Mouse (Mus musculus): ENCODE data around the gene Tusc2. TPM values are rescaled to one million over a fixed set of nuclear protein-coding genes. Genes with fewer than 3 reads are reported as not detected.
"Not testable (repeated sequence)": the region's sequence is repeated elsewhere in the genome, so short reads cannot be mapped to it uniquely, and the experiment has no call there.

The Tusc2 gene
- total and polyA plus RNA-seq, 2 experiments = 22.6 to 52.8 TPM

GRCm38 (mm10) chr9:107554319-107554825, 8.7 kb upstream of the Tusc2 start:
- under 1% methylated on average over 53 of the region's 53 CpGs for WGBS
- H3K27ac ChIP-seq (replicated peaks; ENCODE audit: insufficient read depth, low read depth, low read length) = peak overlapping the region; percentile 62
- H3K4me1 ChIP-seq (ENCODE audit: control insufficient read depth, insufficient read depth, low read length) = peaks cover 17% of the 10 kb centered on the region
- TF ChIP-seq CTCF (IDR thresholded peaks at IDR 0.05; ENCODE audit: low read depth, low read length) (no peak), POLR2A (IDR thresholded peaks at IDR 0.05; ENCODE audit: extremely low read depth, insufficient read depth, low read length) (peak; percentile 83)
- DNase-seq (ENCODE audit: extremely low read depth, low read depth, low spot score) = peak; percentile 91
- H3K79me2 ChIP-seq (ENCODE audit: control insufficient read depth, insufficient read depth, low read length) = no peaks in the 10 kb centered on the region; the same call in 1 of the 2 replicates
- peak overlapping the region; percentile 62 for H3K4me3 ChIP-seq (ENCODE audit: insufficient read depth, low read depth, low read length)
- H3K9ac ChIP-seq (ENCODE audit: low read depth, low read length) = peak overlapping the region; percentile 74
- no peaks in the 10 kb centered on the region for H3K27me3 ChIP-seq (ENCODE audit: control insufficient read depth, insufficient read depth, low read length)
- peaks cover 22% of the 10 kb centered on the region for H3K36me3 ChIP-seq (ENCODE audit: control insufficient read depth, insufficient read depth, low read length)

DNA sequence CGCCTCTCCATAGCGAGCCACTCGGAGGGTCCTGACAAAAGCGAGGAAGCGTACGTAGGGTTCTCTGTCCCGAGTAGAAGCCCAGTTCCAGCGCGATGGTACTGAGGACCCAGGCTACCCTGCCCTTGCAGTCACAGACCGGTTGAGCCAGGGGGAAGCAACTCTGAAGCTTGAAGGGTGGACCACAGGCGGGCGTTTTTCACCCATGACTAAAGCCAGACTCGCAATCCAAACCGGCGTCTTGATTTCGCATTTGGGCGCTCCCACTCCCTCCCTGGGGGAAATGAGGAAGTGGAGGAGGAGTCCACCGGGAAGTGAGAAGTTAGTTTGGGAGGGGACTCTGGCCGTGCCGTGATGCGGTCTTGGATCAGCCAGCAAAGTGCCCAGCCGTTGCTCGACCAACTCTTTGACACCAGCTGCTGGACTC, 8.0 kb upstream of the Tusc2 start:
- no peak for TF ChIP-seq POLR2A (IDR thresholded peaks at IDR 0.05; ENCODE audit: extremely low read depth, insufficient read depth, low read length)
- no peak for TF ChIP-seq CTCF (IDR thresholded peaks at IDR 0.05; ENCODE audit: low read depth, low read length)
- Histone ChIP-seq H3K4me1 (ENCODE audit: control insufficient read depth, insufficient read depth, low read length) (peaks cover 17% of the 10 kb centered on the region), H3K27me3 (ENCODE audit: control insufficient read depth, insufficient read depth, low read length) (no peaks in the 10 kb centered on the region), H3K79me2 (ENCODE audit: control insufficient read depth, insufficient read depth, low read length) (no peaks in the 10 kb centered on the region; the same call in 1 of the 2 replicates), H3K27ac (replicated peaks; ENCODE audit: insufficient read depth, low read depth, low read length) (peak overlapping the region; percentile 62), H3K36me3 (ENCODE audit: control insufficient read depth, insufficient read depth, low read length) (peaks cover 25% of the 10 kb centered on the region), H3K4me3 (ENCODE audit: insufficient read depth, low read depth, low read length) (peak overlapping the region; percentile 56), H3K9ac (ENCODE audit: low read depth, low read length) (peak overlapping the region; percentile 68)
- no peak for DNase-seq (ENCODE audit: extremely low read depth, low read depth, low spot score)
- WGBS = under 1% methylated on average over 23 of the region's 23 CpGs

DNA sequence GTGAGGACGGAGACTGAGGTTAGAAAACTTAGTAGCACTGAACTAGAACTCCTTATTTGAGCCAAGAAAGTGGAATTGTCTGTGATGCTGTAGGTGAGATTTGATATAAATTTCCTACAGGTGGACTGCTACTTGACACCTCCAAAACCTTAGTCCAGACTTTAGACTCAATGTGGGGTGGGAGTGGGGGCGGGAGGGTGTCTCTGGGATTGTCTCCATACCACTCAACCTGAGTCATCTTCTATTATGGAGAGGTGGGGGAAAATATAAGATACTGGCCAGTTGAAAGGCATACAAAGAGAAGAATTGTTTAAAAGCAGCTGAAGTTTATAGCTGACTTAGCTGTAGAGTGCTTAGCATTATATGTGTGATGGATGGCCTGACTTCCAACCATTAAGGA, 7.4 kb upstream of the Tusc2 start:
- WGBS = 33% methylated on average over 2 of the region's 2 CpGs
- Histone ChIP-seq H3K27me3 (ENCODE audit: control insufficient read depth, insufficient read depth, low read length) (no peaks in the 10 kb centered on the region), H3K36me3 (ENCODE audit: control insufficient read depth, insufficient read depth, low read length) (peaks cover 28% of the 10 kb centered on the region), H3K4me3 (ENCODE audit: insufficient read depth, low read depth, low read length) (peak overlapping the region; percentile 56), H3K79me2 (ENCODE audit: control insufficient read depth, insufficient read depth, low read length) (no peaks in the 10 kb centered on the region; the same call in 1 of the 2 replicates), H3K27ac (replicated peaks; ENCODE audit: insufficient read depth, low read depth, low read length) (peak overlapping the region; percentile 62), H3K4me1 (ENCODE audit: control insufficient read depth, insufficient read depth, low read length) (peaks cover 17% of the 10 kb centered on the region), H3K9ac (ENCODE audit: low read depth, low read length) (peak overlapping the region; percentile 68; the same call in 1 of the 2 replicates)
- DNase-seq (ENCODE audit: extremely low read depth, low read depth, low spot score) = no peak
- TF ChIP-seq CTCF (IDR thresholded peaks at IDR 0.05; ENCODE audit: low read depth, low read length) (no peak), POLR2A (IDR thresholded peaks at IDR 0.05; ENCODE audit: extremely low read depth, insufficient read depth, low read length) (no peak)

DNA sequence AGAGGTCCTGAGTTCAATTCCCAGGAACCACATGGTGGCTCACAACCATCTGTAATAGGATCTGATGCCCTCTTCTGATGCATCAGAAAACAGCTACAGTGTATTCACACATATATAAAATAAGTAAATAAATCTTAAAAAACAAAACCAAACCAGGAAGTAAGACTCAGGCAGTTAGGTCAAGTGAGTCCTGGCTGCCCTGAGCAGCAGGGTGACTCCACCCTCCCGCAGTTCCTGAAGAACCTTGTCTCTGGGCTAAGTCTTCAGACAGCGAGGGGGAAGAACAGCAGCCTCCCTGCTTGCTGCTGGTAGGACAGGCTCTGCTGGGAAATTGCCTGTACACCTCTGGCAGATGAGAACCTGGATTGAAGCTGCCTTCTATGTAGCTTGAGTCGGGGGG, 6.7 kb upstream of the Tusc2 start:
- no peak for TF ChIP-seq CTCF (IDR thresholded peaks at IDR 0.05; ENCODE audit: low read depth, low read length)
- no peak for TF ChIP-seq POLR2A (IDR thresholded peaks at IDR 0.05; ENCODE audit: extremely low read depth, insufficient read depth, low read length)

GRCm38 (mm10) chr9:107565556-107565955, 2.5 kb downstream of the Tusc2 start:
- Histone ChIP-seq H3K4me1 (ENCODE audit: control insufficient read depth, insufficient read depth, low read length) (peaks cover 29% of the 10 kb centered on the region), H3K79me2 (ENCODE audit: control insufficient read depth, insufficient read depth, low read length) (peaks cover 24% of the 10 kb centered on the region; the same call in 1 of the 2 replicates), H3K36me3 (ENCODE audit: control insufficient read depth, insufficient read depth, low read length) (peaks cover 11% of the 10 kb centered on the region), H3K27ac (replicated peaks; ENCODE audit: insufficient read depth, low read depth, low read length) (peak overlapping the region; percentile 12)
- 59% methylated on average over 5 of the region's 5 CpGs for WGBS
- not testable (repeated sequence) for H3K4me3 ChIP-seq (ENCODE audit: insufficient read depth, low read depth, low read length); H3K9ac ChIP-seq (ENCODE audit: low read depth, low read length); H3K27me3 ChIP-seq (ENCODE audit: control insufficient read depth, insufficient read depth, low read length); DNase-seq (ENCODE audit: extremely low read depth, low read depth, low spot score)

More for the DNA sequence above, 6.7 kb upstream of the Tusc2 start:
- H3K36me3 ChIP-seq (ENCODE audit: control insufficient read depth, insufficient read depth, low read length) = peaks cover 32% of the 10 kb centered on the region
- no peak overlapping the region for H3K9ac ChIP-seq (ENCODE audit: low read depth, low read length)
- WGBS = 66% methylated on average over 3 of the region's 3 CpGs
- no peaks in the 10 kb centered on the region; the same call in 1 of the 2 replicates for H3K79me2 ChIP-seq (ENCODE audit: control insufficient read depth, insufficient read depth, low read length)
- no peak overlapping the region for H3K4me3 ChIP-seq (ENCODE audit: insufficient read depth, low read depth, low read length)
- peaks cover 14% of the 10 kb centered on the region for H3K4me1 ChIP-seq (ENCODE audit: control insufficient read depth, insufficient read depth, low read length)
- H3K27ac ChIP-seq (replicated peaks; ENCODE audit: insufficient read depth, low read depth, low read length) = no peak overlapping the region
- DNase-seq (ENCODE audit: extremely low read depth, low read depth, low spot score) = no peak
- no peaks in the 10 kb centered on the region for H3K27me3 ChIP-seq (ENCODE audit: control insufficient read depth, insufficient read depth, low read length)

- 18% methylated on average over 15 of the region's 15 CpGs for WGBS
- DNase-seq (ENCODE audit: extremely low read depth, low read depth, low spot score) = peak; percentile 79
Observed at GRCm38 (mm10) chr9:107566041-107566709, 3.1 kb downstream of the Tusc2 start.

More at GRCm38 (mm10) chr9:107566041-107566709, 3.1 kb downstream of the Tusc2 start:
- no peaks in the 10 kb centered on the region for H3K27me3 ChIP-seq (ENCODE audit: control insufficient read depth, insufficient read depth, low read length)
- H3K27ac ChIP-seq (replicated peaks; ENCODE audit: insufficient read depth, low read depth, low read length) = peak overlapping the region; percentile 94
- peak overlapping the region; percentile 28 for H3K4me3 ChIP-seq (ENCODE audit: insufficient read depth, low read depth, low read length)
- H3K36me3 ChIP-seq (ENCODE audit: control insufficient read depth, insufficient read depth, low read length) = peaks cover 7% of the 10 kb centered on the region
- peak overlapping the region; percentile 21 for H3K9ac ChIP-seq (ENCODE audit: low read depth, low read length)
- H3K4me1 ChIP-seq (ENCODE audit: control insufficient read depth, insufficient read depth, low read length) = peaks cover 35% of the 10 kb centered on the region
- TF ChIP-seq POLR2A (IDR thresholded peaks at IDR 0.05; ENCODE audit: extremely low read depth, insufficient read depth, low read length) (0 out of 2 replicates have a peak, but pooled peaks have one; percentile 26), CTCF (IDR thresholded peaks at IDR 0.05; ENCODE audit: low read depth, low read length) (peak; percentile 92)
- H3K79me2 ChIP-seq (ENCODE audit: control insufficient read depth, insufficient read depth, low read length) = peaks cover 29% of the 10 kb centered on the region; the same call in 1 of the 2 replicates
